Mouse (Mus musculus) heart, postnatal 4 days (tissue): ENCODE data around the gene Nckap1. TPM values are rescaled to one million over a fixed set of nuclear protein-coding genes. Genes with fewer than 3 reads are reported as not detected.
A peak's percentile ranks its signal among the peaks of the same experiment; 100 is the strongest.

ENCODE experiments used
- DNase-seq: peaks from one replicate; pipeline ENCODE4 v3.0.0; 2021
- total RNA-seq, 2 experiments: library from RNA; stranded (reverse); gene quantifications; 2 replicates each; pipeline ENCODE4 v1.2.3; 2021

Gene Nckap1
- 100 to 1,000 TPM in 1 of 2 experiments, 10 to 100 TPM in 1; 98.5 to 109 TPM for total RNA-seq

DNA sequence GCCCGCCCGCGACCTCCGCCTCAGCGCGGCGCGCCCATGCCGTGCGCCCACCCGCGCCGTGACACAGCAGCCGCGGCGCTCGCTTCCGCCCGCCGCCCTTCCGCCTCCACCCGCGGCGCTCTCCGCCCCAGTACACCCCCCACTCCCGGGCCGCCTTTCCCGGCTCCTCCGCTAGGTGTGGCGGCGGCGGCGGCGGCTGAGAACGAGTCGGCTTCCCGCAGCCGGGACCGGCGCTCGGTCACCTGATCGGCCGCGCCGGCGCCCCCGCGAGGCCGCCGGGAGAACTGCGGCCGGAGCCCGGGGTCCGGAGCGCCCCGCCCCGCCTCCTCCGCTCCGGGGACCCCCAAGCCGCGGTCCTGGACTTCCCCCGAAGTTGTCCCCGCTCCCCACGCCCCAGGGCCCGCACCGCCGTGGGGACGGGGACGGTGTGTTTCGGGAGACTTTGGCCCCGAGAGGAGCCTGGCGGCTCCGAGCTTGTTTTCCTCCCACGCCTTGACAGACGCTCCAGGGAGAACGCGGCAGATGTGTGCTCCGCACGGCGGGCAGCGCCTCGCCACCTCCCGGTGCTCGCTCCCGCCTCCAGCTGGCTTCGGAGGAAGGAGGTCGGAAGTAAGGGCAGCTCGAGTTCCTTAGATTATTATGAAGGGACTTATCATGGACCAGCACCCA lies at the start of gene Nckap1:
Gene Nckap1, minus strand, starts transcription at position 338 of the 669 bp plus-strand sequence.
- DNase-seq = peak; percentile 94

DNA sequence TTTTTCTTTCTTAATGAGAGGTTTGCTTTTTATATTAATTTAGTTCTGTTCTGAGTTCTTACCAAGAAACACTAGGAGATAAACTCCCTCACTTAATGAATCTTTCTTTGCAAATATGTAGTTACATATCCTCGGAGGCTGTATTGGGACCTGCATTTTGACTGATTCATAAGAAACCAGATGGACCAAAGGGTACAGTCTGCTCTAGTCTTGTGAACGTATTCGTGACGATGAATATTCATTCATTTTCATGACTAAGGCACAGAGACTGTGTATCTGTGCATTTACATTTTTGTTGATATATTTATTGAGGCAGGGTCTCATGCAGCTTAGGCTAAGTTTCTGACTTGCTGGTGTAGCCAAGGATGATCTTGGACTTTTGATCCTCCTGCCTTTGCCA lies 43.3 kb upstream of the Nckap1 start:
- DNase-seq = no peak

DNA sequence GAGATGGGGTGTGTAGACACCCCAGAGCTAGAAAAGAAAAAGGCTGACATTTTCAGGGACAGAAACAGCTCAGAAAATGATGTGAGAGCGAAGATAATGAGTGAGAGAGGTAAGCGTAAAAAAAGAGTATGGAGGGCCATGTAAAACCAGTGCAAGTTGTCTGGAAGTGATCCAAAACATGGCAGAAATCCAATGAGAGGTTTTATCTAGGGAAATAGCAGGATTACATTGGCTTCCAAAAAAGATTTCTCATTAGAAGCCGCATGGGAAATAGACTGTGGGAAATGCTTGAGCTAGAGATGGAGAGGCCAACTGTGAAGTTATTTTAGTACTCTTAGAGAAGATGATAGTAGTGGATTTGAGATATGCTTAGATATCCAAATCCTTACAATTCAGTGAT lies 40.7 kb upstream of the Nckap1 start:
- no peak for DNase-seq

DNA sequence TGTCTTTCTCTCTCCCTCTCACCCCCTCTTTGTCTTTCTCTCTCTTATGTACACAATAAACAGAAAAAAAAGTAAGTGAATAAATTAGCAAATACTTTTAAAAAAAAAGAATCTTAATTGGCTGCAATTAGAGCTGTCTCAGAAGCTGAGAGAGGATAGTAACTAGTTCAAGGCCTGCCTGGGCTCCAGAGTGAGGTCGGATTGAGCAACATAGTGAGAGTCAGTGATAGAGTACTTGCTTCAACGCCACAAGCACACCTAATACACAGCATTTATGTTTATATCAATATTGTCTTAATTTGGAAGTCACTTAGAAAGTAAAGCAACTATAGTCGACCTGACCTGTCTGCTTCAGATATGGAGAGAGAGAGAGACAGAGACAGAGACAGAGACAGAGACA lies 37.8 kb upstream of the Nckap1 start:
- DNase-seq = no peak

DNA sequence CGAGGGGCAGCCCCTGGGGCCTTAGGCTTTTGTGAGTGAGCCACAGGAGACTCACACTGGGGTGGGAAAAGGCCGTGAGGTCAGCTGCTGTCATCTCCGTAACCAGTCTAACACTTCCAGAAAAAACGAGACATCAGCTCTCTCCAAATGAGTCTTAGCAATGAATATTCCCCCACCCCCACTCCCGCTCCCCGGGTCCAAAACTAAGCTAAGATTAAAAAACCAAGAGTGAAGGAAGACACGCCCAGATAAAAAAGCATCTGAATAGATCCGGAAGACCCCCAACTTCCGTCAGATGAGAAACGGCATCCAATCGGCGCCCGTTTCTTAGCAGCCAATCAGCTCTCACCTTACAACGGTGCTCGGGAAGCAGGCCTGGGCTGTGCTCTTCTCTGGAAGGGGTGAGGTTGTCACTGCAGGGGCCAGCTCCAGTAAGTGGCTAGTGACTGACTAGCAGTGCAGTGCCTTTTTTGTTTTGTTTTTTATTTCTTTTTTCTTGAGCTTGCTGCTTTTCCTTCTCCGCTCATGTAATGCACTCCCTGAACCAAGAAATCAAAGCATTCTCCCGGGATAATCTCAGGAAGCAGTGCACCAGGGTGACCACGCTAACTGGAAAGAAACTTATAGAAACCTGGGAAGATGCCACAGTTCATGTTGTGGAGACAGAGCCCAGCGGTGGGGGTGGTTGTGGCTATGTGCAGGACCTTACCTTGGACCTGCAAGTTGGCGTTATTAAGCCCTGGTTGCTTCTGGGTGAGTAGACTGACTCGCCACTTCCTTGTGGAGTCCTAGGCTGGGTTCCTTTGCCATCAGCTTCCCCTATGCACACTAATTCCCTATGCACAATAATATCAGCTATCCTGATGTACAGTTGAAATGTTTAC lies 35.9 kb upstream of the Nckap1 start, which contains the start of the genes Dusp19 and Nup35:
Gene Dusp19, plus strand, starts transcription at position 192 of the 884 bp plus-strand sequence.
Gene Nup35, plus strand, starts transcription at position 383 of the 884 bp plus-strand sequence.
- peak; percentile 97 for DNase-seq

DNA sequence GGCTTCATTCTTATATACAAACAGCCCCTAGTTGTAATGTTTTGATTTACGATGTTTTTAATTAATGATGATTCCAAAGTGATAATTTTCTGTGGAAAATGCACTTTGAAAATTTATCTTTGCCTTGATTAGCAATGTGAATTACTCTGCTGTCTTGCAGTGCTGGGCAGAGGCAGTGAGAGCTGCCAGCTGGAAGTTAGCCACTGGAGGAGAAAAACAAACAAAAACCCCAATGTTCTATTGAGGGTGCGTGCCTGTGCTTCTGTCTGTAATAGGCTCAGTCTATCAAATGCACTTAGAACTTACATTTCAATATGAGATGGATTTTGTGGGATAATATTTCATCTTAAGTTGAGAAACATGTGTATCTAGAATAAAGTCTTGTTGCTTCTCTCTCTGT lies 31.6 kb upstream of the Nckap1 start:
- no peak for DNase-seq

DNA sequence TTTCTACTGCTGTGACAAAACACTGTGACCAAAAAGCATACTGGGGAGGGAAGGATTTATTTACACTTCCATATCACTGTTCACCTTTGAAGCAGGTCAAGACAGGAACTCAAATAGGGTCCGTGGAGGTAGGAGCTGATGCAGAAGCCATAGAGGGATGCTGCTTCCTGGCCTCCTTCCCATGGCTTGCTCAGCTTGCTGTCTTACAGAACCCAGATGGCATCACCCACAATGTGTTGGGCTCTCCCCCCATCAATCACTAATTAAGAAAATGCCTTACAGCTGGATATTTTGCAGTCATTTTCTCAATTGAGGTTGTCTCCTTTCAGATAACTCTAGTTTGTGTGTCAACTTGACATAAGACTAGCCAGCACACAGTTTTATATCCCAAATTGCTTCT lies 31.1 kb upstream of the Nckap1 start:
- no peak for DNase-seq

DNA sequence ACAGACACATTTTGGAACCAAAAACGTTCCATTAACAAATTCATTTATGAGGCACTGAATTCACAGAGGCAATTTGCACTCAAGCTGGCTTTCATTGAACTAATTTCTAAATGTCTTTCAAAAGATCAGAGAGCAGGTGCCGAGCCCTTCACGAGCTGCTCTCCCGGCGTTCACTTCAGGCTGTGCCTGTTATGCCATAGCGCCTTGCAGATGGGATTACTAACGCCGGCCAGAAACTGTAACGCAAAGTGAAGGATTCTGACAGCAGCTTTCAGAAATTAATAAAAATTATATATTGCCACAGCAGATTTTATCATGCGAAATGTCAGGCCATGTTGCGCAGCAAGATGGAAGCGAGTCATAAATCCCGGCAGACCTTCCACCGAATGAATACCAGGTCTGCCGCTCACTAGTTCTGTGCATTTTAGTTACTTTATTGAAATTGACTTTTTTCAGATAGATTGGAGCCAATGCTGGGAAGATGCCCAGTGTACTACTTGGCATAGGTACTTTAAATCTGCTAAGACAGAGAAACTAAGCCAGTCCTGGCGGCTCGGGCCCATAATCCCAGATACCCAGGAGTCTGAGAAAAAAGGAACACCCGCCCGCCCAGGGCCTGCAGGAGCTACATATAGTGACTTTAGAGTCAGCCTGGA lies 22.7 kb upstream of the Nckap1 start:
- no peak for DNase-seq

DNA sequence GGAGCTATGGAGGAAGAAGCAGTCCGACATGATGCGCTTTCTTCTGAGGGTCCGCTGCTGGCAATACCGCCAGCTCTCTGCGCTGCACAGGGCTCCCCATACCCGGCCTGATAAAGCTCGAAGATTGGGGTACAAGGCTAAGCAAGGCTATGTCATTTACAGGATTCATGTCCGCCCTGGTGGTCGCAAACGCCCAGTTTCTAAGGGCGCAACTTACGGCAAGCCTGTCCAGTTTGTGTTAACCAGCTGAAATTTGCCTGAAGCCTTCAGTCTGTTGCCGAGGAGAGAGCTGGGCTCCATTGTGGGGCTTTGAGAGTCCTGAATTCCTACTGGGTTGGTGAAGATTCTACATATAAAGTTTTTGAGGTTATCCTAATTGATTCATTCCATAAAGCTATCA lies 21.6 kb upstream of the Nckap1 start:
- DNase-seq = no peak

DNA sequence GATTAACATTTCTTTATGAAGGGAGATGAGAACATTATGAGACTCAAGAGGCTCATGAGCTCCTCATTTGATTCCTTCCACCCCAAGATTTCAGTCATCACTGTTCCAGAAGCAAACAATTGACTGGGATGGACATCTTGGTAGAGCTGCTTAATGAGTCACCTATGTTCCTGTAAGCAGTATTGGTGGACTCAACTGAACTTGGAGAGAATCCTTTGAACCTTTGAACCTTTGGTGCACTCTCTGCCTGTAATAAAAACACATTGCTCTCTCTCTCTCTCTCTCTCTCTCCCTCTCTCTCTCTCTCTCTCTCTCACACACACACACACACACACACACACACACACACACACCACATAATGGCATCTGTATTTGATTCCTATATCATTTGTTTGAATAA lies 19.4 kb upstream of the Nckap1 start:
- DNase-seq = no peak

DNA sequence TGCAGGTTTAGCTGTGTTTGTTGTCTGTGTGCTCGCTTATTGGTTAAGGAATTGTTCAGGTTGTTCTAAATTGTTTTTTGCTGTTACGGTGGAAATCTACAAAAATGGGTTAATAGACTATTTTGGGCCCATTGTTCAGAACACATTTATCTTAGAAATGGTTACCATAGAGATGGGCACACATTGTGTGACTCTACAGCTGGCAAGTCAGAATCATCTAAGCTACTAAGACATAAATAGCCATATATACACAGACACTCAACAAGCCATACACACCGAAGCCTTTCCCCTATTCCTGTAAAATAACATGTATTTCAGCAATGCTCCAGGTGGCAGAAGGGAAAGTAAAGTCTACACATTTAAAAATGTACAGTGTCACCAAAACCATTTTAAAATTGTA lies 18.7 kb upstream of the Nckap1 start:
- no peak for DNase-seq

DNA sequence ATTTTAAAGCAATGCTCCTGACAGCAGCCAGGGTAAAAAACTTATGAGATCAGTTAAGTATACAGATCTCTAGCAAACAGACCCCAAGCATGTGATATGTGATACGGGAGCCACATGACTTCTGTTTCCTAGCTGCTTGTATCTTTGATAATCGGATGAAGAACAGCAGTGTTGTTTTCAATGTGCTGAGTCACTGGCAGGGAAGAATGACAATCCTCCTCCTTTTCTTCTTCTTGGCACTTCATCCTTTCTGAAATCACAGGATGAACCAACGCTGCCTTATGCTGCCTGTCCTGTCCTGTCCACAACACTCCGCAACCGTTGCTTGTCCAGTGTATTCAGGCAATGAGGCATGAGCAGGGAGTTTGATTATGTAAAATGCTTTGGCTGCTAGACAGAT lies 15.8 kb upstream of the Nckap1 start:
- DNase-seq = no peak

DNA sequence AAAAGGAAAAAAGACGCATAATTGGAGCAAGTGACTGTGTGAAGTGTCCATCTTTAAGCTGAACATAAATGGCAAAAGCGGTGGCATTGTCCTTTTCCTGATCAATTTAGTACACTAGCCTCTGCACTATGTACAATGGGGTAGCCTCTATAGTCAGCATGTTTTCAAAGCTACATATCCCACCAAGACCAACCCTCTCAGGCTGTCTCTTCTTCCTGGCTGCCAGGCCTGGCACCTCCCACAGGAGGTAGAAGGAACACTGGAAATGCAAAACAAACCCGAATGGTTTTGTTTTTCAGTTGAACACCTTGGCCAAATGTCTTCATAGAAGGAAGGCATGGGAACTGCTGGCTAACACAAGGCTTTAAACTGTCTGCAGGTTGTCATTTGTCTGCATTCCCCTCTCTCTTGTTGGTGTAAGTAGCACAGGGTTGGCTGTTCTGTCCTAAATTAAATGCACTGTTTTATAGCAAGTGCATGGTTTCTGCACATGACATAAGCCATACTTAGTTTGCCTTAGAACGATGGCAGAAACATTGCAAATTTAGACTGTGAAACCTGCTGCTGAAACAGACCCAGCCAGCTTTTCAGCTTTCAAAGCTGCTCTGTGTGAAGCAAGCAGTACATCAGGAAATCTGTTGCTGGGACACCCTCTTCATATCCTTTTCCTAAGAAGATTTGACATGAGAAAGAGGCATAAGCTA lies 13.2 kb upstream of the Nckap1 start:
- no peak for DNase-seq

DNA sequence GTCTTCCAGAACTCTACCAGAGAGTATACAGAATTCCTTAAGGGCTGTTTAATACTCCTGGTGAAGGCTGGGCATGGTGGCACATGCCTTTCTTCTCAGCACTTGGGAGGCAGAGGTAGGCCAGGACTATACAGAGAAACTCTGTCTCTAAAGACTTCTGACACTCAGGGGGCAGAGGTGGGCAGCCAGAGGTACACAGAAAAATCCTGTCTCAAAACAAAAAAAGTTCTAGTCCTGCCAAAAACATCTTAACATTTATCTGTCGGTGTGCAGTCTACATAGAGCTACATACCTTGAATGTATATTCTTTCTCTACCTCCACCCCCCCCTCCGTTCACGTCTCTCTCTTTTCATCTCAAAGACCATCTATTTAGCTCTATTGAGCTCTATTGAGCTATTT lies 1.2 kb upstream of the Nckap1 start:
- no peak for DNase-seq

DNA sequence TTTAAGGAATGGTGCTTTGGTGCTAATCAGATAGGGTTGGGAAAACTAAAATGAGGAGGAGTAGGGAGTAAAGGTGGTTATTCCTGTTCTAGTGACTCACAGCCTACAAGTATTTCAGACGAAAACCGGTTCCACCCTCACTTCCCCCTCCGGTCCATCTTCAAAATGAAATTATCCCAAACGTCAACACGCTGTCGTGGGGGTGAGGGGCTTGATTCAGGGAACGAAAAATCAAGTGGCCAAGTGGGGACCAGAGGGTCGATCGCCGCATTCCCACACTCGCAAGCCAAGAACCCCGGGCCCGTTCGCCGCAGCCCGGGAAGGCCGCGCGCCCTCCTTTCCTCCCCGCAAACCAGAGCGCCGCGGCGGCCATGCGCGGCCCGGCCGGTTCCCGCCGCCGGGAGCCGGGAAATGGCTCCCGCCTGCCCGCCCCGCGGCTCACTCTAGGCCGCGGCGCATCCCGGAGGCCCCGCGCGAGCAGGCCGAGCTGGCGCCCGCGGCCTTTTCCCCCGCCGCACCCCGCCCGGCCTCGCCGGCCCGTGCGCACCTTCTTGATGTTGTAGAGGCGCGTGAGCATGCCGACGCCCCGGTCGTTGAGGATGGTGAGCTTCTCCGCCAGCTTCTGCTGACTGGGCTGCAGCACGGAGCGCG lies 744 bp downstream of the Nckap1 start:
- DNase-seq = no peak

DNA sequence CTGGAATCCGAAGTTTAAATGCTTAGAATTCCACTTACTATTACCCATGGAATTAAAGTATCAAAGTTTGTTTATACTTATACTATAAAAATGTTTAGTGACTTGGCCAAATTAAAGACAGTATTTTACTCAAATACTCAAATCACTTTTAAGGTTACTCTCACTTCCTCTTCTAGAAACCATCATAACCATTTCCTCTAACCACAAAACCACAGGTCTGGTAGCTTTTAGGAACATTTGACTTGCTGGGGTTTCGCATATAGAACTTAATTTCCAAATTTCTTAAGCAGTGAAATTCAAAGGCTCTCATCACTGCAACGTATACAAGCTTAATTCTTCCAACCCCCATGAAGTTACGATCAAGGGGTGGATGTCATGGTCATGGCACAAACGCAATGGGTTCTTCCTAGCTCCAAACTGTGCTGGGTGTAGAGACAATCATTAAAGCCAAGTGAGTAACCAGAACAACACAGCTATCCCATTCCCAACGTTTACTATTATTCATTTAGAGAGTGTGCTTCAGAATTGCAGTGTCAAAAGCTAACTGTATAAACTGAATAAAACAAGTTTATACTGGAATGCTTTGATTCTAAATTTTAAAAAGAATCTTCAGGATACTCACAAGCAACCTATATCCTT lies 1.8 kb downstream of the Nckap1 start:
- no peak for DNase-seq

DNA sequence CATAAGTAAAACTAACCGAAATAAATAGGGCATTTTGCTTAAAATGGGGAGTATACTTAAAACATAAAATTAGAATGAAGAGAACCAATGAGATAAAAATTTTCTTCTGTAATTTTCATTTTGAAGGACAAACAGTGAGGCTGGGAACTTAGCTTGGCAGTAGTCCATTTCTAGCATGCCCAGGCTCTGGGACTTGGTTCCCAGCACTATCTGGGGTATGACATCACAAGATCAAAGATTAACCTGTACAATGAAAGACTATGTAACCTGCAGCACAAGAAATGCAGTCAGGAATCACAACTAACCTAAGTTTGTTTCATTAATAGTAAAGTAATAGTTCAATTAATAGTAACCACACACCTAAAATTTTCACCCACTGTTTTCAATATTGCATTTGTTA lies 3.9 kb downstream of the Nckap1 start:
- no peak for DNase-seq

DNA sequence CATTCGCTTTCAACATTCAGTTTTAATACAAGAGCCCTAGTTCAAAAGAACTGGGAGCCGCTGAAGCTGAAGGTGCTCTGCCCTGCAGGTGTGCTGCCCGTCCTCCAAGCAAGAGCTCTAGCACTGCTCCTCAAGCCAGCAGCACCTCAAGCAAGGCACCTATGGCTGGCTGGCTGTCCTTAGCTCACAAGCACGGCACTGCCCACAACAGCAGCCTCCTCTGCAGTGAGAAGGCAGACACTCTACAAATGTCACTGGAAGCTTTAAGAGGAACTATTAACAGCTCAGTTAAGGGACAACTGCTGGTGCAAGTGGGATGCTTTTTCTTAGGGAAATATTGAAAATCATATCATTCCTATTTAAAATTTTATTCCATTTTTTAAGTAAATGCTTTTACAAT lies 10.5 kb downstream of the Nckap1 start:
- no peak for DNase-seq

DNA sequence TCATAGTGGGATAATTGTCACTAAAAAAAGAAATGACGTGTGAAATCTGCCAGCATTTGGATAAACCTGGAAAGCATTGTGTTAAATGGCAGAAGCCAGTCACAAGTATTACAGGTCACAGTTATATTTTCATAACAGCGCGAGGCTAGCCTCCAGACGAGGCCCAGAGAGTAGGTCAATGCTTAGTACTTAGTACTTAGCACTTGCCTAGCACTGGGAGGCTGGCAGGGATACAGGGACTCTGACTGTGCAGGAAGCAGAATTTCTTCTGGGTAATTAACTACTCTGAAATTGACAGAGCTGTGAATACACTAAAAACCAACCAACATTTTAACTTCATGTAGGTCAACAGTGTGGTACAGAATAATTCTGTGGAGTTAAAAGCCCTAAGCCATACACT lies 13.8 kb downstream of the Nckap1 start:
- DNase-seq = no peak

DNA sequence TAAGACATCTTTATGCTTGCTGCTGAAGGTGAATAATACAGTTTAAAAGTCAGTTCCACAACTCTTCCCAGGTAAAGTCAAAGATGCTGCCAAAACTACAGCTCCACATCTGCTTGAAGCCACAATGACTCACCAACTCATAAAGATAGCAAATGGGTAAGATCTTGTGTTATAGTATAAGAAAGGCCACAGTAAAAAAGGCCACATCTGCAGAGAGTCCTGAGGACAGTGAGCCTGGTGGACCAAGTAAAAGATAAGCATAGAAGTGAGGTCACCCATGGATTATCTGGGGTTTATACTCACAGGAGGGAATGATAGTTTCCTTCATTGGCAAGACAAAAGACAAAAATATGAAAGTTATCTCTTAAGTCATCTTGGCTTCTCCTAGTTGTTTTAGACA lies 18.9 kb downstream of the Nckap1 start:
- no peak for DNase-seq

DNA sequence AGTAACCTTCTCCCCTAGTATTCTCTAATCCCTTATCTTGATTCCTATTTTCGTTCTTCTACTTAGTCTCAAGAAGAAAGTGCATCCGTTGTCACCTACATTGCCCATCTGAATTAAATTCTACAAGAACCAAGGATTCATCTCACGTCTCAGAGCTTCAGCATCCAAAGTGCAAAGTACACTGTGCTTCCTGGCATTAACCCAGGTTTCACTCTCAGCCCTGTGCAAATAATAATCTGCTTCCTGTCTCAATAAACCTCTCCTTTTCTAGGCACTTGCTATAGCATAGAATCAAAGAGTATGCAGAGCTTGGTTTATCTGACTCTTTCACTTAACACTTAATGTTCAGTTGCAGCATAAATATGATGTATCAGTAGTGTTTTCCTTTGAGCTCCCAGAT lies 19.7 kb downstream of the Nckap1 start:
- no peak for DNase-seq

DNA sequence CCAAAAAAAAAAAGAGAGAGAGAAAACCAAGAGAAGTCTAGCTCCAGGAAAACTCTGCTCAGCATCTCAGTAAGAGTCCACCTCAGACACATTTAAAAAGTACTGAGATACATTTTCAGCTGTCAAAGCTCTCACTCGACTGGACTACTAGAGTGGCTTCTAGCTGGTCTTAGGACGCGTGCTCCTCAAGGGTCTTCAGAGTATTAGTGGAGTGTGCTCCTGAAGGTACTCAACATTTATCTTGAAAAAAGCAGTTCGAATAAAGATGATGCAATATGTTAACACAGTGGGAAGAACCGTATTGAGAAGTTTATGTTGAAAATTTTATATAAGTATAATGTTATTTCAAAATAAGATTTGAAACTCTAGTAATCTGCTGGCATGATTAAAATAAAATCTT lies 20.4 kb downstream of the Nckap1 start:
- no peak for DNase-seq
